Mouse (Mus musculus): Measurements from ENCODE around the gene Olfr1344.
"Not testable (repeated sequence)": the region's sequence is repeated elsewhere in the genome, so short reads cannot be mapped to it uniquely, and the experiment has no call there.

Olfr1344 gene

GRCm38 (mm10) chr7:6438388-6438787, at the start of gene Olfr1344:
Olfr1344 (plus strand) TSS chr7:6438688.
- DNase-seq (ENCODE audit: low spot score in 2 of 2): no peak

- no peak for DNase-seq (ENCODE audit: low spot score in 2 of 2)
These were observed 49.5 kb upstream of the Olfr1344 start for GRCm38 (mm10) chr7:6388971-6389370.

GRCm38 (mm10) chr7:6389449-6389848, 49.0 kb upstream of the Olfr1344 start:
- no peak for DNase-seq (ENCODE audit: low spot score in 2 of 2)

GRCm38 (mm10) chr7:6397996-6398975, 40.2 kb upstream of the Olfr1344 start, which contains the start of gene Smim17:
Smim17 (plus strand) TSS chr7:6398715.
- peak in 1 of 2 experiments; percentile 56 for DNase-seq (ENCODE audit: low spot score in 2 of 2)

- peak; percentile 64 to 72 for DNase-seq (ENCODE audit: low spot score in 2 of 2)
These were observed 28.4 kb upstream of the Olfr1344 start, which contains the start of gene Gm20715 for GRCm38 (mm10) chr7:6410043-6410442. Gm20715 (plus strand) TSS chr7:6410277.

GRCm38 (mm10) chr7:6414626-6415441, 23.7 kb upstream of the Olfr1344 start:
- DNase-seq (ENCODE audit: low spot score in 2 of 2): peak; percentile 26 to 43

- no peak for DNase-seq (ENCODE audit: low spot score in 2 of 2)
These were observed 23.1 kb upstream of the Olfr1344 start for GRCm38 (mm10) chr7:6415442-6415787.

- no peak for DNase-seq (ENCODE audit: low spot score in 2 of 2)
These were observed 18.6 kb upstream of the Olfr1344 start for GRCm38 (mm10) chr7:6419894-6420293.

- DNase-seq (ENCODE audit: low spot score in 2 of 2): no peak
These were observed 9.1 kb upstream of the Olfr1344 start for GRCm38 (mm10) chr7:6429381-6429780.

GRCm38 (mm10) chr7:6430342-6430741, 8.1 kb upstream of the Olfr1344 start:
- DNase-seq (ENCODE audit: low spot score in 2 of 2): no peak

GRCm38 (mm10) chr7:6441173-6441572, 2.7 kb downstream of the Olfr1344 start:
- DNase-seq (ENCODE audit: low spot score in 2 of 2): no peak

- DNase-seq (ENCODE audit: low spot score in 2 of 2): no peak
These were observed 9.3 kb downstream of the Olfr1344 start for GRCm38 (mm10) chr7:6447771-6448170.

GRCm38 (mm10) chr7:6455868-6456267, 17.4 kb downstream of the Olfr1344 start, which contains the start of gene Olfr1336:
Olfr1336 (plus strand) TSS chr7:6456168.
- DNase-seq (ENCODE audit: low spot score in 2 of 2): no peak

- no peak for DNase-seq (ENCODE audit: low spot score in 2 of 2)
These were observed 17.9 kb downstream of the Olfr1344 start for GRCm38 (mm10) chr7:6456399-6456798.

- no peak for DNase-seq (ENCODE audit: low spot score in 2 of 2)
These were observed 28.5 kb downstream of the Olfr1344 start, which contains the start of gene Olfr1346 for GRCm38 (mm10) chr7:6466951-6467350. Olfr1346 (plus strand) TSS chr7:6467101.

- not testable (repeated sequence) for DNase-seq (ENCODE audit: low spot score in 2 of 2)
These were observed 39.1 kb downstream of the Olfr1344 start for GRCm38 (mm10) chr7:6477633-6478032.

- no peak for DNase-seq (ENCODE audit: low spot score in 2 of 2)
These were observed 48.4 kb downstream of the Olfr1344 start, which contains the start of gene Olfr5 for GRCm38 (mm10) chr7:6486841-6487240. Olfr5 (minus strand) TSS chr7:6486941.
